Mouse (Mus musculus): ENCODE measurements at regions not wholly inside any gene's neighbourhood (a gene's known extent, or its start where the extent isn't known, plus 50 kb on each side); places are given as distances from the start of the nearest gene placed in this dataset.
A peak's percentile ranks its signal among the peaks of the same experiment; 100 is the strongest.

GRCm38 (mm10) chr4:5206394-5207099 lies 413.4 kb upstream of the Impad1 start:
- DNase-seq = no peak

- no peak for DNase-seq
These were observed 412.4 kb upstream of the Impad1 start for GRCm38 (mm10) chr4:5205328-5206208.

- DNase-seq = no peak
These were observed 401.1 kb upstream of the Impad1 start for GRCm38 (mm10) chr4:5194272-5194671.

GRCm38 (mm10) chr4:5181591-5181990 lies 388.4 kb upstream of the Impad1 start:
- DNase-seq = no peak

GRCm38 (mm10) chr4:5178991-5179693 lies 386.0 kb upstream of the Impad1 start:
- DNase-seq = peak; percentile 3

- no peak for DNase-seq
These were observed 372.1 kb upstream of the Impad1 start for GRCm38 (mm10) chr4:5165263-5165662.

- DNase-seq = no peak
These were observed 367.8 kb upstream of the Impad1 start for GRCm38 (mm10) chr4:5160931-5161330.

- DNase-seq = peak; percentile 9
These were observed 337.6 kb upstream of the Impad1 start for GRCm38 (mm10) chr4:5130726-5131125.

GRCm38 (mm10) chr4:5126059-5126458 lies 332.9 kb upstream of the Impad1 start:
- DNase-seq = no peak

GRCm38 (mm10) chr4:5098411-5098810 lies 305.3 kb upstream of the Impad1 start:
- no peak for DNase-seq

GRCm38 (mm10) chr4:5078723-5079122 lies 285.6 kb upstream of the Impad1 start:
- DNase-seq = no peak

GRCm38 (mm10) chr4:5074754-5075153 lies 281.6 kb upstream of the Impad1 start:
- DNase-seq = no peak

- no peak for DNase-seq
These were observed 278.1 kb upstream of the Impad1 start for GRCm38 (mm10) chr4:5071243-5071642.

GRCm38 (mm10) chr4:5059290-5059955 lies 266.3 kb upstream of the Impad1 start:
- no peak for DNase-seq

- no peak for DNase-seq
These were observed 236.8 kb upstream of the Impad1 start for GRCm38 (mm10) chr4:5029929-5030328.

- no peak for DNase-seq
These were observed 194.3 kb upstream of the Impad1 start for GRCm38 (mm10) chr4:4987491-4987890.

GRCm38 (mm10) chr4:4983474-4984194 lies 190.5 kb upstream of the Impad1 start:
- no peak for DNase-seq

GRCm38 (mm10) chr4:4971800-4972319 lies 178.7 kb upstream of the Impad1 start:
- peak; percentile 51 for DNase-seq

- DNase-seq = no peak
These were observed 155.8 kb upstream of the Impad1 start for GRCm38 (mm10) chr4:4948956-4949355.

GRCm38 (mm10) chr4:4944498-4944897 lies 151.3 kb upstream of the Impad1 start:
- DNase-seq = no peak

- DNase-seq = no peak
These were observed 132.6 kb upstream of the Impad1 start for GRCm38 (mm10) chr4:4925741-4926140.

GRCm38 (mm10) chr4:4920256-4920655 lies 127.1 kb upstream of the Impad1 start:
- DNase-seq = no peak

All from lung, postnatal 10 days (tissue).